Mouse (Mus musculus) spleen, adult 2 months (tissue): ENCODE data around the gene Col1a2. TPM values are rescaled to one million over a fixed set of nuclear protein-coding genes. Genes with fewer than 3 reads are reported as not detected.

Source experiments
- DNase-seq, 2 experiments: peaks; one replicate each; pipeline versions ENCODE4 v3.0.0 to v3.0.0-alpha.2; 2012 to 2021; ENCODE audit warnings: low spot score in 2 of 2, low read depth in 1 of 2
- H3K27ac ChIP-seq: fragments of 200-500 bp; 2 replicates; pipeline ENCODE4 v1.5.1; 2012; ENCODE audit warnings: low read length, inconsistent platforms; ENCODE audit not compliant: insufficient read depth
- H3K27me3 ChIP-seq: fragments of 200-500 bp; 2 replicates; pipeline ENCODE4 v1.6.1; 2012; ENCODE audit warnings: mild to moderate bottlenecking, moderate library complexity, low read length, inconsistent platforms; ENCODE audit not compliant: control insufficient read depth, insufficient read depth
- H3K36me3 ChIP-seq: fragments of 200-500 bp; 2 replicates; pipeline ENCODE4 v1.6.1; 2012; ENCODE audit warnings: mild to moderate bottlenecking, low read length, inconsistent platforms; ENCODE audit not compliant: control insufficient read depth, insufficient read depth
- H3K4me1 ChIP-seq: fragments of 200-500 bp; 2 replicates; pipeline ENCODE4 v1.6.1; 2011; ENCODE audit warnings: inconsistent platforms; ENCODE audit not compliant: control insufficient read depth, insufficient read depth, insufficient read length
- H3K4me3 ChIP-seq: fragments of 200-500 bp; 2 replicates; pipeline ENCODE4 v1.5.1; 2011; ENCODE audit warnings: mild to moderate bottlenecking, inconsistent platforms; ENCODE audit not compliant: insufficient read depth, insufficient read length; ENCODE audit errors: extremely low read depth
- CTCF ChIP-seq: fragments of 200-500 bp; IDR thresholded peaks from 2 replicates; pipeline ENCODE4 v1.5.1; 2011; ENCODE audit warnings: mild to moderate bottlenecking, inconsistent platforms; ENCODE audit not compliant: insufficient read depth, insufficient read length, insufficient replicate concordance; ENCODE audit errors: extremely low read depth
- POLR2A ChIP-seq: fragments of 200-500 bp; IDR thresholded peaks from 2 replicates; pipeline ENCODE4 v1.6.1; 2011; ENCODE audit warnings: low read depth, low read length, inconsistent platforms
- WGBS: fragments of 180-500 bp; shearing (Covaris S2); methylation state at CpG from one replicate; pipeline ENCODE4 v1.1.7; 2018; 5-methylcytosine and 5-hydroxymethylcytosine counted together
- polyA plus RNA-seq: library from polyadenylated mRNA; depleted of rRNA; stranded (reverse); fragments of >200 nt; gene quantifications from 2 replicates; pipeline ENCODE4 v1.2.3, GENCODE M21; 2012; rRNA removed

The Col1a2 gene
- 39.9 and 54.0 TPM in 2 replicates for polyA plus RNA-seq

GRCm38 (mm10) chr6:4504603-4505131, at the start of gene Col1a2:
TSS of gene Col1a2 (plus strand) at chr6:4504814.
- peak within 1 kb of the TSS; percentile 28; the same call in 1 of the 2 replicates for H3K4me3 ChIP-seq
- TF ChIP-seq POLR2A = no peak
- TF ChIP-seq CTCF = no peak
- no peaks in the 10 kb centered on the region for H3K36me3 ChIP-seq
- no peak for DNase-seq
- 44% methylated on average over 3 of the region's 3 CpGs for WGBS
- H3K27me3 ChIP-seq = no peaks in the 10 kb centered on the region
- no peaks in the 10 kb centered on the region for H3K4me1 ChIP-seq
- H3K27ac ChIP-seq = no peak within 1 kb of the TSS

GRCm38 (mm10) chr6:4455518-4455917, 49.1 kb upstream of the Col1a2 start:
- no peak for DNase-seq
- Histone ChIP-seq H3K27me3 (no peaks in the 10 kb centered on the region), H3K36me3 (no peaks in the 10 kb centered on the region), H3K27ac (no peak overlapping the region), H3K4me1 (no peaks in the 10 kb centered on the region), H3K4me3 (no peak overlapping the region)
- no peak for TF ChIP-seq POLR2A
- no peak for TF ChIP-seq CTCF
- WGBS = 88% methylated on average over 5 of the region's 5 CpGs

GRCm38 (mm10) chr6:4455961-4456617, 48.5 kb upstream of the Col1a2 start:
- no peak for DNase-seq
- 83% methylated on average over 5 of the region's 5 CpGs for WGBS
- Histone ChIP-seq H3K27ac (no peak overlapping the region), H3K4me3 (no peak overlapping the region), H3K27me3 (no peaks in the 10 kb centered on the region), H3K4me1 (no peaks in the 10 kb centered on the region), H3K36me3 (no peaks in the 10 kb centered on the region)
- TF ChIP-seq CTCF = no peak
- TF ChIP-seq POLR2A = no peak

- H3K27me3 ChIP-seq = no peaks in the 10 kb centered on the region
- WGBS = 51% methylated on average over 12 of the region's 12 CpGs
- no peak overlapping the region for H3K27ac ChIP-seq
- H3K4me3 ChIP-seq = no peak overlapping the region
- TF ChIP-seq CTCF (no peak), POLR2A (no peak)
- H3K4me1 ChIP-seq = no peaks in the 10 kb centered on the region
- no peaks in the 10 kb centered on the region for H3K36me3 ChIP-seq
- DNase-seq = no peak
Observed at GRCm38 (mm10) chr6:4456691-4457447, 47.7 kb upstream of the Col1a2 start.

- Histone ChIP-seq H3K4me1 (no peaks in the 10 kb centered on the region), H3K36me3 (no peaks in the 10 kb centered on the region), H3K27ac (no peak overlapping the region; the same call in 1 of the 2 replicates), H3K27me3 (no peaks in the 10 kb centered on the region), H3K4me3 (no peak overlapping the region)
- DNase-seq = no peak
- no peak for TF ChIP-seq CTCF
- TF ChIP-seq POLR2A = no peak
- WGBS = 62% methylated on average over 6 of the region's 6 CpGs
Observed at GRCm38 (mm10) chr6:4457555-4457996, 47.0 kb upstream of the Col1a2 start.

GRCm38 (mm10) chr6:4465320-4465719, 39.3 kb upstream of the Col1a2 start:
- WGBS = 59% methylated on average over 3 of the region's 3 CpGs

More at GRCm38 (mm10) chr6:4465320-4465719, 39.3 kb upstream of the Col1a2 start:
- no peak overlapping the region for H3K27ac ChIP-seq
- H3K4me1 ChIP-seq = no peaks in the 10 kb centered on the region
- no peaks in the 10 kb centered on the region for H3K27me3 ChIP-seq
- DNase-seq = no peak
- no peaks in the 10 kb centered on the region for H3K36me3 ChIP-seq
- no peak overlapping the region for H3K4me3 ChIP-seq
- TF ChIP-seq POLR2A = no peak
- no peak for TF ChIP-seq CTCF
